Mouse (Mus musculus): Measurements from ENCODE around the gene Abhd14b.

Abhd14b gene

DNA sequence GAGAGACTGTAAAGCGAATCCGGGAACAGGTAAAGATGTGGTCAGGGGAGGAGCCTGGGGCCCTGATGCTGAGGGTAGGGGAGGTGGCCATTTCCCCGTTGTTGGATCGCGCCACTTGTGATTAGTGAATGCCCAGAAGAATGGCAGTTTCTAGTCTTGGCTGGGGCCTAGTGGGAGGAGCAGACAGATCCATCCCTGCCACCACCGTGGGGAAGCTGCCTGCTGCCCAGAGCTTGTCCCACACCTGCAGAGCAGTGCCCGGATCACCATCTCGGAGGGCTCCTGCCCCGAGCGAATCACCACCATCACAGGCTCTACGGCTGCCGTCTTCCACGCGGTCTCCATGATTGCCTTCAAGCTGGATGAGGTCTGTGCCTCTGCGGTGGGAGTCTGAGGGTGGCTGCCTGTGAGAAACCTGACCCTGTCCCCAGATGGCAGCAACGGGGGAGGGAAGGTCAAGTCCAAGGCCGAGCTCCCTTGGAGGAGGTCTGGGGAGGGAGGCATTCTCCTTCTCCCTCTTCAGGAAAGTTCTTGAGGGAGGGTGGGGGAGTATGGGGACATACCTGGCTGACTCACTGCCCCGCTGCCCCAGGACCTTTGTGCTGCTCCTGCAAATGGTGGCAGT, 13.3 kb downstream of the Abhd14b start:
- no peak for DNase-seq

- DNase-seq, result no peak
Observed at GRCm38 (mm10) chr9:106461026-106461415, 13.8 kb downstream of the Abhd14b start.

DNA sequence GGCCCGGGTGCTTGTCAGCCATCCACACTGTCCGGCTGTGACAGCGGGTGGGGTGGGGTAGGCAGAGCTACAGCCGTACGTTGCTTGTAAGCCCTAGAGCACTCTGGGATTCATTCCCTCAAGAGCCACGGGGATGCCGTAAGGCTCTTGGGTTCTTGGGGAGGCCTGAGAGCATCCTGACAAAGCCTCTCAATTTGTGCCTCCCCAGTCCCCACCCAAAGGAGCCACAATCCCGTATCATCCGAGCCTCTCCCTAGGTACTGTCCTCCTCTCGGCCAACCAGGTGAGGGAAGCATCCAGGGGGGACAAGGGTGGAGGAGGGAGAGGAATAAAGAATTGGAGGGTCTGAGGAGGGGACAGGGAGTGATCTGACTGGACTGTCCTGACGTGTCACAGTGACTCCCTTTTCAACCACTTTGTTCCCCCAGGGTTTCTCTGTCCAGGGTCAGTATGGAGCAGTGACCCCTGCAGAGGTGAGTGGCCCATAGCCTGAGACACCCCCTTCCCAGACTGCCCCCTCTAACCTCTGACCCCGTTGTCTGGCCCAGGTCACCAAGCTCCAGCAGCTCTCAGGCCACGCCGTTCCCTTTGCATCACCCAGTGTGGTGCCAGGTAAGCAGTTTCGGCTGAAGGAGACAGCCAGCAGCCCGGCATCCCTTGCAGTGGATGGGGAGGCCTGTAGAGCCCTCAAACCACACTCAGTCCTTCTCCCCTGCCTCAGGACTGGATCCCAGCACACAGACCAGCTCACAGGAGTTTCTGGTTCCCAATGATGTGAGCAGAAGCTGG, 14.6 kb downstream of the Abhd14b start:
- no peak for DNase-seq

DNA sequence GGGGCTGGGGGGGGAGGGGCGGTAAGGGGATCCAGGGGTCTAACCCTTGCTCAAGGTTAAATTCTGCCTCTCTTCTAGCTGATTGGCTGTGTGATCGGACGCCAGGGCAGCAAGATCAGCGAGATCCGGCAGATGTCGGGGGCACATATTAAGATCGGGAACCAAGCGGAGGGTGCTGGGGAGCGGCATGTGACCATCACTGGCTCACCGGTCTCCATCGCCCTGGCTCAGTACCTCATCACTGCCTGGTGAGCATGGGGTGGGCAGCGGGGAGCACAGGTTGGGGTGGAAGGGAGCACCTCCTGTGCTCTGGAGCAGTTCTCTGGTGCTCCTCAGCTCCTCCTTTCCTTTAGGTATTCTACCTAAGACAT, 15.2 kb downstream of the Abhd14b start:
- DNase-seq, result no peak

GRCm38 (mm10) chr9:106463122-106464063, 16.1 kb downstream of the Abhd14b start:
- DNase-seq, result no peak

DNA sequence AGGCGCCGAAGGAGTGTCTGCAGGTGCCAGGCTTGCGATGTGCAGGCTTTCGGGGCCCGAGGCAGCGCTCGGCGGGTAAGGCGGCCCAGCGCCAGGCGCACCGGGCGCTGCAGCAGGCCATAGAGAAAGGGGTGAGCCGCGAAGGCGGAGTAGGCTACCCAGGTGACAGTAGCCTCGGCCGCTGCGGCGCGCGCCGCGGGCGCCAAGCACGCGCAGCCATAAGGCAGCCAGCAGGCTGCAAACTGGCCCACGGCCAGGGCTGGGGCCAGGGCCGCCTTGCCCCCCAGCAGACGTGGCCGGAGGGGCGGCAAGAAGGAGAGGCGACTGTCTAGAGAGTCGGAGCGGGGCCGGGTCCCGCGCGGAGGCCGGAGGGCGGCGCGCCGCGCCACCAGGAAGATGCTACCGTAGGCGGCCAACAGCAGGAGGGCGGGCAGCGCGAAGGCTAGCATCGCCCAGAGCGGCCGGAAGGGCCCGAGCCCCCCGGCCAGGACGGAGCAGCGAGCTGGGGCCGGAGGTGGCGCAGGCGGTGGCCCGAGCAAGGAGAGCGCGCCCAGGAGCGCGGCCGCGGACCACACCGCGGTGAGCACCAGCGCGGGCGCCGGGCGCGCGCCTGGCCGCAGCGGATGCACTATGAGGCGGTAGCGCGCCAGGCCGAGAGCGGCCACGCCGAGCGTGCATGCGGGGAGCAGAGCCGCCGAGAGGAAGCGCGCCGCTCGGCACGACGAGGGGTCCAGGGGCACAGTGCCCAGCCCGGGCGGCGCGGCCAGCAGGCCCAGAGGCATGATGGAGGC, 17.7 kb downstream of the Abhd14b start:
- DNase-seq, result no peak

DNA sequence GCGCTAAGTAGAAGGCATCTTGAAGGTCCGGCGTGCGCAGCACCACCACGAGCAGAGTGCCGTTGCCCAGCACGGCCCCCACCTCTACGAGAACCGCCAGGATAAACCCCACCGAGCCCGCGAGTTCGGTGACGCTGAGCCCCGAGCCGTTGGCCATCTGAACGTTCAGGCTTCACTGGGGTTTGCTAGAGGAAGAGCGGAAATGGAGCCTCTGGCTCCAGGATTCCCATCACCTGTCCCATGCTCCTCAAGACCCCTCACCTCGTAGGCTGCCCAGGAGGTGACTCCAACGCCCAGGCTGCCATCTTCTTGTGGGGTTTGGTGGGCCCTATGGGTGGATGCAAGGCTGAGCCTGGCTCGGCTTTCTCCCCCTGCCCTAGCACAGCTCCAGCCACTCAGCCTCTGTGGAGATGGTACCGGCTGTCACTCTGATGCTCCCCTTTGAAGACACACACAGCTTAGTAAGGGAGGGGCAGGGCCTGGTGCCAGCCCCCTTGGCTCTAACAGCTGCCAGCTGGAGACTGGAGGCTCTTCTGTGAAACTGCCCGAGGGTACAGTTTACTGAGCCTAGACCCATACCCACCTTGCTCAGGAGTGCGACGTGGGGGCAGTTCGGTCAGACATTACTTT, 18.4 kb downstream of the Abhd14b start, which contains the start of gene Gpr62:
Gene Gpr62 (minus strand): TSS at position 368 of the 630 bp plus-strand sequence.
- no peak for DNase-seq

GRCm38 (mm10) chr9:106466721-106467120, 19.5 kb downstream of the Abhd14b start:
- no peak for DNase-seq

GRCm38 (mm10) chr9:106467746-106468145, 20.5 kb downstream of the Abhd14b start:
- DNase-seq, result no peak

GRCm38 (mm10) chr9:106469317-106469716, 22.1 kb downstream of the Abhd14b start:
- no peak for DNase-seq

GRCm38 (mm10) chr9:106469776-106470175, 22.5 kb downstream of the Abhd14b start:
- no peak for DNase-seq

- peak in 1 of 2 experiments; percentile 19 for DNase-seq
Observed at GRCm38 (mm10) chr9:106470991-106471750, 23.9 kb downstream of the Abhd14b start.

GRCm38 (mm10) chr9:106471892-106472291, 24.6 kb downstream of the Abhd14b start:
- DNase-seq, result peak; percentile 65 to 67

DNA sequence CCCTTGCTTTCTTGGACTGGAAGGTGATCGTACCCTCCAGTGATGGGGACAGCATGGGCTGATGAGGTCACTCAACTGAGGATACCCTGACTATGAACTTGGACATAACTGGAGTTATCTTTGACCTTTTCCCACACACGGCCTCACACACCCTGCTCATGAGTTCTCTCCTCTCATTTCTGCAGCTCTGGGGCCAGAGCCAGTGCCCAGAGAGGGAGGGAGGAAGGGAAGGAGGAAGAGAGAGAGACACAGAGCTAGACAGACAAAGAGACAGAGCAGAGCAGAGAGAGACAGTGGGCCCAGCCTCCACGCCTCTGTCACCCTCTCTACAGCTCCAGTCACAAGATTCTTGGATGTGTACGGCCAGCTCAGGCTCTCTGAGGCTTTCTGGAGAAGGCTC, 25.1 kb downstream of the Abhd14b start:
- DNase-seq, result peak in 1 of 2 experiments; percentile 13

GRCm38 (mm10) chr9:106473081-106473752, 26.0 kb downstream of the Abhd14b start:
- DNase-seq, result peak; percentile 61 to 64

- DNase-seq, result no peak
Observed at GRCm38 (mm10) chr9:106473753-106474105, 26.5 kb downstream of the Abhd14b start.

GRCm38 (mm10) chr9:106474456-106474855, 27.2 kb downstream of the Abhd14b start:
- DNase-seq, result peak in 1 of 2 experiments; percentile 69

DNA sequence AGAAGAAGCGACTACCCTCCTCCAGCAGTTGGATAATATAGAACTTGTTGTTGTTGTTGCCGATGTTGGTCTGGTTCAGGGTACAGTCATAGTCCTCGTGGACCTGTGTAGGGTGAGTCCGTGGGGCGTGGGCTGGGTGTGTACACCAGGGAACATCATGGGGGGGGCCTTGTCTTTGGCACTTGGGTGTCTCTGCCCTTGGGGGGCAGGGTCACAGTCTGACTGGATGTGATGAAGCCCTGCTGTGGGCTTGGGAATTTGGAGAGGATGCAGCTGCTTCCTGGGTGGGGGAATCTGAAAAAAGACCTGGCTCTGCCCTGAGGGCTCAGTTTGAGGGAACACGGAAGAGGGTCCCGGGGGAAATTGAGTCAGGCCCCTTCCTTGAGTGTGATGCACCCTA, 27.8 kb downstream of the Abhd14b start:
- peak in 1 of 2 experiments; percentile 35 for DNase-seq

GRCm38 (mm10) chr9:106475663-106476001, 28.4 kb downstream of the Abhd14b start, which contains the start of gene Rrp9:
Rrp9 (plus strand) TSS chr9:106475963.
- DNase-seq, result no peak

All from kidney, adult 8-10 months (tissue).